Mouse (Mus musculus): ENCODE data around the gene Pde4dip. TPM values are rescaled to one million over a fixed set of nuclear protein-coding genes. Genes with fewer than 3 reads are reported as not detected.
A peak's percentile ranks its signal among the peaks of the same experiment; 100 is the strongest.

Pde4dip gene
- total and polyA plus RNA-seq, 2 experiments from 2014 or later = 47.6 to 93.6 TPM

- H3K4me2 ChIP-seq (ENCODE audit: low read depth, low read length, poor library complexity, severe bottlenecking) = no peak overlapping the region
- no peaks in the 10 kb centered on the region for H3K4me1 ChIP-seq (ENCODE audit: insufficient read depth, low read length)
- H3K36me3 ChIP-seq (ENCODE audit: insufficient read depth, low read length) = peaks cover 11% of the 10 kb centered on the region; the same call in 1 of the 2 replicates
- no peak for DNase-seq (ENCODE audit: low spot score)
- TF ChIP-seq CTCF (IDR thresholded peaks at IDR 0.05) = no peak
- no peaks in the 10 kb centered on the region for H3K9me3 ChIP-seq (ENCODE audit: low read length)
- H3K27me3 ChIP-seq (ENCODE audit: insufficient read depth, low read length) = no peaks in the 10 kb centered on the region
- H3K9ac ChIP-seq (replicated peaks; ENCODE audit: low read length, poor library complexity, severe bottlenecking) = no peak overlapping the region
- H3K4me3 ChIP-seq (ENCODE audit: low read depth, low read length) = no peak overlapping the region
- no peak overlapping the region for H3K27ac ChIP-seq (ENCODE audit: low read depth, low read length)
- no peak for ATAC-seq (ENCODE audit: low FRiP score)
These were observed 99.2 kb downstream of the Pde4dip start for GRCm38 (mm10) chr3:97789317-97789716.

- DNase-seq (ENCODE audit: low spot score) (peak; percentile 12), ATAC-seq (ENCODE audit: low FRiP score) (no peak)
- WGBS = 15% methylated on average over 4 of the region's 4 CpGs
- TF ChIP-seq CTCF (IDR thresholded peaks at IDR 0.05) = no peak
- no peak overlapping the region for H3K4me2 ChIP-seq (ENCODE audit: low read depth, low read length, poor library complexity, severe bottlenecking)
- H3K4me1 ChIP-seq (ENCODE audit: insufficient read depth, low read length) = no peaks in the 10 kb centered on the region
- 0 out of 2 replicates have a peak, but pooled peaks cover 3% of the 10 kb centered on the region for H3K36me3 ChIP-seq (ENCODE audit: insufficient read depth, low read length)
- H3K9me3 ChIP-seq (ENCODE audit: low read length) = no peaks in the 10 kb centered on the region
- no peak overlapping the region for H3K4me3 ChIP-seq (ENCODE audit: low read depth, low read length)
- H3K9ac ChIP-seq (replicated peaks; ENCODE audit: low read length, poor library complexity, severe bottlenecking) = no peak overlapping the region
- H3K27ac ChIP-seq (ENCODE audit: low read depth, low read length) = peak overlapping the region; percentile 12; the same call in 1 of the 2 replicates
- no peaks in the 10 kb centered on the region for H3K27me3 ChIP-seq (ENCODE audit: insufficient read depth, low read length)
These were observed 112.3 kb downstream of the Pde4dip start for GRCm38 (mm10) chr3:97776195-97776594.

- Histone ChIP-seq H3K9ac (replicated peaks; ENCODE audit: low read length, poor library complexity, severe bottlenecking) (no peak overlapping the region), H3K9me3 (ENCODE audit: low read length) (no peaks in the 10 kb centered on the region), H3K4me1 (ENCODE audit: insufficient read depth, low read length) (no peaks in the 10 kb centered on the region), H3K27ac (ENCODE audit: low read depth, low read length) (no peak overlapping the region), H3K4me2 (ENCODE audit: low read depth, low read length, poor library complexity, severe bottlenecking) (no peak overlapping the region), H3K4me3 (ENCODE audit: low read depth, low read length) (no peak overlapping the region), H3K27me3 (ENCODE audit: insufficient read depth, low read length) (no peaks in the 10 kb centered on the region), H3K36me3 (ENCODE audit: insufficient read depth, low read length) (0 out of 2 replicates have a peak, but pooled peaks cover 3% of the 10 kb centered on the region)
- ATAC-seq (ENCODE audit: low FRiP score) = no peak
- TF ChIP-seq CTCF (IDR thresholded peaks at IDR 0.05) = no peak
- 57% methylated on average over 2 of the region's 2 CpGs for WGBS
- no peak for DNase-seq (ENCODE audit: low spot score)
These were observed 112.8 kb downstream of the Pde4dip start for GRCm38 (mm10) chr3:97775742-97776141.

- no peak for TF ChIP-seq CTCF (IDR thresholded peaks at IDR 0.05)
- ATAC-seq (ENCODE audit: low FRiP score) (no peak), DNase-seq (ENCODE audit: low spot score) (no peak)
- no peak overlapping the region for H3K27ac ChIP-seq (ENCODE audit: low read depth, low read length)
- no peak overlapping the region for H3K4me3 ChIP-seq (ENCODE audit: low read depth, low read length)
- 0 out of 2 replicates have a peak, but pooled peaks cover 3% of the 10 kb centered on the region for H3K36me3 ChIP-seq (ENCODE audit: insufficient read depth, low read length)
- no peaks in the 10 kb centered on the region for H3K4me1 ChIP-seq (ENCODE audit: insufficient read depth, low read length)
- H3K9me3 ChIP-seq (ENCODE audit: low read length) = no peaks in the 10 kb centered on the region
- WGBS = 68% methylated on average over 1 of the region's 1 CpGs
- H3K4me2 ChIP-seq (ENCODE audit: low read depth, low read length, poor library complexity, severe bottlenecking) = no peak overlapping the region
- no peaks in the 10 kb centered on the region for H3K27me3 ChIP-seq (ENCODE audit: insufficient read depth, low read length)
- no peak overlapping the region for H3K9ac ChIP-seq (replicated peaks; ENCODE audit: low read length, poor library complexity, severe bottlenecking)
These were observed 113.6 kb downstream of the Pde4dip start for GRCm38 (mm10) chr3:97774861-97775260.

- Histone ChIP-seq H3K4me1 (ENCODE audit: insufficient read depth, low read length) (peaks cover 5% of the 10 kb centered on the region), H3K36me3 (ENCODE audit: insufficient read depth, low read length) (no peaks in the 10 kb centered on the region), H3K4me2 (ENCODE audit: low read depth, low read length, poor library complexity, severe bottlenecking) (peak overlapping the region; percentile 91), H3K27me3 (ENCODE audit: insufficient read depth, low read length) (no peaks in the 10 kb centered on the region), H3K9ac (replicated peaks; ENCODE audit: low read length, poor library complexity, severe bottlenecking) (peak overlapping the region; percentile 77), H3K27ac (ENCODE audit: low read depth, low read length) (peak overlapping the region; percentile 88), H3K9me3 (ENCODE audit: low read length) (no peaks in the 10 kb centered on the region), H3K4me3 (ENCODE audit: low read depth, low read length) (peak overlapping the region; percentile 89)
- DNase-seq (ENCODE audit: low spot score) (peak; percentile 98), ATAC-seq (ENCODE audit: low FRiP score) (peak; percentile 97)
- WGBS = 2% methylated on average over 47 of the region's 47 CpGs
- TF ChIP-seq CTCF (IDR thresholded peaks at IDR 0.05) = peak; percentile 72
These were observed 120.4 kb downstream of the Pde4dip start for GRCm38 (mm10) chr3:97767771-97768762.

All from midbrain, postnatal 0 days (tissue).